Mouse (Mus musculus): Measurements from ENCODE around the gene Ceacam19.

Ceacam19 gene

DNA sequence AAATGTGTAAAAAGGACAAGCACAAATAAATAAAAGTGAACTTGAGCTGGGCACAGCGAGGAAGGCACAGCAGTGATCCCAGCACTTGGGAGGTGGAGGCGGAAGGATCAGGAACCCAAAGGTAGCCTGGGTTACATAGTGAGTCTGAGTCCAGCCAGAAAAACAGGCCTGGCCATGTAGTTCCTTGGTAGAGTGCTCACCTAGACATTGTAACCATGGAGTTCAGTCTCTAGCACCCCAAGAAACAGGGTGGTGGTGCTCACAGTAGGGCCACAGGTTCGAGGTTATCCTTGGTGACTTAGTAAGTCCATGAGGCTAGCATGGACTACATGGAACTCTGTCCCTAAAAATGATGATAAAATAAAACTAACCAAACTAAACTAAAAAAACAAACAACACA is 46.8 kb downstream of the Ceacam19 start:
- no peak for DNase-seq (ENCODE audit: low spot score)

DNA sequence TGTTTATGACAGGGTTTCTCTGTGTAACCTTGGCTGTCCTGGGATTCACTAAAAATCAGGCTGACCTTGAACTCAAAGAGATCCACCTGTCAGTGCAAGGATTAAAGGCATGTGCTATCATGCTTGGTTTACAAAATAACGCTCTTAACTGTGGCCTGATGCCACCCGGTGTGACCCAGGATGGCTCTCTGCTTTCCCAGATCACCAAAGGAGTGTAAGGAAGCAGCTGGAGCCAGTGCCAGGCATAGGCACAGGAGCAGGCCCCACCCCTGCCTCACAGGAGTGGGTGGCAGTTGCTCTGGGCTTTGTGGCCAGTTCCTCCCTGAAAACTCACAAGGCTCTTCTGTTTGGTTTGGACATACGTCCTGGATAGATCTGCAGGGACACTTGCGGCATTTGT is 47.4 kb downstream of the Ceacam19 start:
- DNase-seq (ENCODE audit: low spot score), result no peak

DNA sequence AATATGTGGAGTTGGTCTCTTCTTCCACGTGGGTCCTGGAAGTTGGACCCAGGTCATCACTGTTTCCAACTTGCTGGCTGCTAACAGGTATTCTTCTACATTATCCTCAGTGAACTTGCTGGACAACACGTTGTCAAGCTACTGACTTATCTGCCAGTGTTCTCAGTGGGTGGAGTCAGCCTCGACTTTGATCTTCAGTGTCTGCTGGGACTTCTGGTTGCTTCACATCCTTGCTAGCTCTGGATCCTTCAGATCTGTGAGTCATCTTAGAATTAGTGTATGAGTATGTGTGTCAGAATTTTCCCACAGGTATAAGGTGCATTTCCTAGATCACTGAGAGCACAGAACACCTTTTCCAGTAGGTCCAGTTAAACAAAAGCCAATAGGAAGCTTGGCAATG is 50.9 kb downstream of the Ceacam19 start:
- no peak for DNase-seq (ENCODE audit: low spot score)

DNA sequence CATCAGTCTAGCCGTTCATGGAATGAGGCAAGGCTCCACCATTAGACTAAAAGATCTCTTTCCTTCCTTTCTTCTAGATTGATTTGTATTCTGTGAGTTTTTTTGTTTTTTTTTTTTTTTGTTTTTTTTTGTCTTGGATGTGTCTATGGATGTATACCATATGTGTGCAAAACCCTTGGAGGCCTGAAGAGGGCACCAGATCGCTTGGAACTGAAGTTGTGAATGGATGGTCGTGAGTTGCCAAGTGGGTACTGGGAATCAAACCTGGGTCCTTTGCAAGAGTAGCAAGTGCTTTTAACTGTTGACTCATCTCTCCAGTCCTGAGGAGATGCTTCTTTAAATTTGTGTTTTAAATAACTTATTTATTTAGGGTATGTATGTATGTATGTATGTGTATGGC is 53.7 kb downstream of the Ceacam19 start:
- no peak for DNase-seq (ENCODE audit: low spot score)

DNA sequence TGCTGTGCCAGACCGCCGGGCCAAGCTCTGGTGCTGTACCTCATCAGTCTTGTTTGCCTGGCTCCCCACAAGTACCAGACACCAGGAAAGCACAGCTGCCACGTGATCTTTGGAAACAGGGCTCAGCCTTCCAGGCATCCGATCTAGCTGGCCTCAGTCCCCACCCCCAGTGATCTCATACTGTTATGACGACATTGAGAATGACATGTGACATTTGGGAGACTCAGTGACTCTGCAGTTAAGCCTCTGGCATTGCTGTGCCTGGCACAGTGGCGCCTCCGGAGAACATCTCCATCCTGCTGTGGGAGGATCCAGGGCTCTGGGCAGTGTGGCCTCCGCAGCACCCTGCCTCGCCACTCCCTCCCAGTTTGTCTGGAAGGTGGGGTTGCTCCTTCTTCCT is 55.9 kb downstream of the Ceacam19 start:
- DNase-seq (ENCODE audit: low spot score), result no peak

DNA sequence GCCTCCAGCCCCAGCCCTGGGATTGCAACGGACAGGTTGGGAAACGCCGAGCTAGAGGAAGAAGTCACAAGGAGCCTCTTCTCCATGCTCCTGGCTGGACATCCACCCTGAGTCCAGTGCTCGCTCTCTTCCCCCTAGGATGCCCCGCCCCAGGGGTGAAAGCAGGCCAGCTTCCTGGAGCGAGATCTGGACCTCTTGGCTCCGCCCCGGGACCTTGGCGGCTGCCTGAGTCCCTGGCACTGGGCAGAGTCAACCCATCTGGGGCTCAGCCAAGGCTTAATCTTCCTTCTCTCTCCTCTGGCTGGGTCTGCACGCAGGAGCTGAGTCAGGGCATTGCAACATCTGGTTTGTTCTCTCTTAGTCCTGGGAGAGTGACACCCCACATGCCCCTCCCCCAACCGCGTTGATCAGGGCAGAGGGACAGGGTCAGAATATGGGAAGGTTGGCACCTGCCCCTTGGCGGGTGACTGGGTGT is 57.0 kb downstream of the Ceacam19 start:
- peak; percentile 97 for DNase-seq (ENCODE audit: low spot score)

- no peak for DNase-seq (ENCODE audit: low spot score)
These were observed 58.1 kb downstream of the Ceacam19 start for GRCm38 (mm10) chr7:19829694-19830093.

DNA sequence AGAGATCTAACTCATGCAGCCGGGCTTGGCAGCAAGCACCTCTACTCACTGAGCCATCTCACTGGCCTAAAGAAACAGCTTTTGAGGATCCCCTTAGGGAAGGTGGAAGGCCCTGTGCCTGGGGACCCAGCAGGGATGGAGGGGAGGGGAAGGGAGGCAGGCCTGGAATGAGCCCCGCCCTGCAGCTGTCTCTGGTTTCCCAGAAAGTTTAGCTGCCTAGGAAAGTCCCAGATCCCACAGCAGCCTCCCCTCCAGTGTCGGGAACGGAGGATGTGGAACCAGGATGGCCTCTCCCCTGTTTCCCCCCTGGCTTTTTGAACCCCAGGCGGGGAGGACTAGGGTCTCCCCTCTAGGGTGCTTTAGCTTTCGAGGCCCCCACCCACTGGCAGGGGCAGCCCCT is 61.0 kb downstream of the Ceacam19 start:
- no peak for DNase-seq (ENCODE audit: low spot score)

Data from ovary, adult 18-20 months (tissue).